Mouse (Mus musculus) hindbrain, embryonic 15.5 days (tissue): ENCODE data around the gene Alad. TPM values are rescaled to one million over a fixed set of nuclear protein-coding genes. Genes with fewer than 3 reads are reported as not detected.

ENCODE experiments used
- ATAC-seq: fragments of 200-750 bp; cut with Nextera tagmentation; 2 replicates; pipeline ENCODE4 v1.8.0; 2017; ENCODE audit warnings: low read depth, moderate number of reproducible peaks, moderate TSS enrichment; ENCODE audit not compliant: low FRiP score
- H3K27ac ChIP-seq: fragments of 300-500 bp; sonication (generic); replicated peaks from 2 replicates; pipeline ENCODE4 v1.5.1; 2015; ENCODE audit warnings: mild to moderate bottlenecking, inconsistent platforms
- H3K27me3 ChIP-seq: fragments of 300-500 bp; sonication (generic); 2 replicates; pipeline ENCODE4 v1.6.1; 2015; ENCODE audit warnings: control low read depth, inconsistent platforms
- H3K36me3 ChIP-seq: fragments of 300-500 bp; sonication (generic); 2 replicates; pipeline ENCODE4 v1.6.1; 2015; ENCODE audit warnings: control low read depth, inconsistent platforms
- H3K4me1 ChIP-seq: fragments of 300-500 bp; sonication (generic); replicated peaks from 2 replicates; pipeline ENCODE4 v1.6.1; 2015; ENCODE audit warnings: control low read depth, inconsistent platforms
- H3K4me2 ChIP-seq: fragments of 300-500 bp; sonication (generic); 2 replicates; pipeline ENCODE4 v1.6.1; 2015; ENCODE audit warnings: moderate library complexity, mild to moderate bottlenecking, inconsistent platforms
- H3K4me3 ChIP-seq: fragments of 300-500 bp; sonication (generic); 2 replicates; pipeline ENCODE4 v1.5.1; 2015; ENCODE audit warnings: mild to moderate bottlenecking, inconsistent platforms
- H3K9ac ChIP-seq: fragments of 300-500 bp; sonication (generic); 2 replicates; pipeline ENCODE4 v1.6.1; 2015; ENCODE audit warnings: inconsistent platforms
- H3K9me3 ChIP-seq: fragments of 300-500 bp; sonication (generic); 2 replicates; pipeline ENCODE4 v1.6.1; 2016; ENCODE audit warnings: control low read depth, inconsistent platforms
- WGBS: fragments of 180-500 bp; shearing (Covaris S2); methylation state at CpG from one replicate; pipeline ENCODE4 v1.1.7; 2015; 5-methylcytosine and 5-hydroxymethylcytosine counted together
- polyA plus RNA-seq: library from polyadenylated mRNA; unstranded; fragments of >200 nt; fragmentation: Nextera tagmentation; extraction: Ambion mirVana; gene quantifications from 2 replicates; pipeline ENCODE4 v1.2.1, GENCODE M21; 2015

The Alad gene
- polyA plus RNA-seq, 1 experiment from 2014 or later, result 75.0 TPM

DNA sequence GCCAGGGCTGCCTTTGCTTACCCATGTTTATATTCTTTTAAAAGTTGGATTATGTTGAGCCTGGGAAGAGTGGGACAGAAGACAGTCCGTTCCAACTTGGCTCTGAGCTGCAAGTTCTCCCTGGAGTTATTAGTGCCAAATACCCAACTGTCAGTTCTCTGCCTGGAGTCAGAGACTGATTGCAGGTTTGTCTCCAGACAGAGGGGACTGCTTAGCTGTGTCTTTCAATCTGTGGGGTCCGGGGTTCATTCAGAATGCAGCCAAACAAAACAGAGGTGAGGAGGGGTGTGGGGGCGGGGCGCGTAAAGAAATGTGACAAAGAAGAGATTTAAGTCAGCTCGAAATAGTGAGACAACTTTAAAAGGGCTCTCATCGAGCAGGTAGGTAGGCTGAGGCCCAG is 18.2 kb downstream of the Alad start:
- H3K9me3 ChIP-seq, result no peaks in the 10 kb centered on the region
- H3K27ac ChIP-seq, result peak overlapping the region; percentile 76
- H3K4me1 ChIP-seq, result peaks cover 12% of the 10 kb centered on the region
- peak overlapping the region; percentile 73 for H3K4me2 ChIP-seq
- H3K27me3 ChIP-seq, result no peaks in the 10 kb centered on the region
- ATAC-seq, result no peak; the same call in 1 of the 2 replicates
- peak overlapping the region; percentile 63 for H3K9ac ChIP-seq
- H3K4me3 ChIP-seq, result peak overlapping the region; percentile 77
- under 1% methylated on average over 7 of the region's 7 CpGs for WGBS
- H3K36me3 ChIP-seq, result peaks cover 16% of the 10 kb centered on the region

DNA sequence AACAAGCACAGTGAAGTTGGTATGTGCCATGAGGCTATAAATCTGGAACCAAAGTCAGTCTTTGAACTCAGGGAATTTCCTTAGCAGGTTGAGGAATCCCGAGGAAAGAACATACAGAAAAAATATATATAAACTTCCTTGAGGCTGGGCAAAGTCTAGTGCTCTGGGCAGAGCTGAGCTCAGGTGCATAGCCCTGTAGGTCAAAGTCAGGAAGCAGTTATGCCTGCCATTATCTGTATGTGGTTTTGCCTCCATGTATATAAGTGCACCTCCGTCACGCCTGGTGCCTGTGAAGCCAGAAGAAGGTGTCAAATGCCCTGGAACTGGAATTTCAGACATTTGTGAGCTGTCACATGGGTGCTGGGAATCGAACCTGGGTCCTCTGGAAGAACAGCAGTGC is 18.9 kb downstream of the Alad start:
- H3K27ac ChIP-seq, result no peak overlapping the region
- H3K9me3 ChIP-seq, result no peaks in the 10 kb centered on the region
- peaks cover 12% of the 10 kb centered on the region for H3K4me1 ChIP-seq
- 88% methylated on average over 4 of the region's 4 CpGs for WGBS
- peak overlapping the region; percentile 73 for H3K4me2 ChIP-seq
- no peak overlapping the region for H3K4me3 ChIP-seq
- H3K9ac ChIP-seq, result no peak overlapping the region
- no peaks in the 10 kb centered on the region for H3K27me3 ChIP-seq
- peaks cover 16% of the 10 kb centered on the region for H3K36me3 ChIP-seq
- ATAC-seq, result no peak

- H3K9ac ChIP-seq, result no peak overlapping the region
- H3K27ac ChIP-seq, result no peak overlapping the region
- H3K4me1 ChIP-seq, result peaks cover 9% of the 10 kb centered on the region
- 0 out of 2 replicates have a peak, but pooled peaks have one; percentile 35 for ATAC-seq
- no peaks in the 10 kb centered on the region for H3K9me3 ChIP-seq
- H3K4me2 ChIP-seq, result no peak overlapping the region
- 70% methylated on average over 8 of the region's 8 CpGs for WGBS
- no peak overlapping the region for H3K4me3 ChIP-seq
- H3K36me3 ChIP-seq, result peaks cover 16% of the 10 kb centered on the region
- no peaks in the 10 kb centered on the region for H3K27me3 ChIP-seq
Observed at GRCm38 (mm10) chr4:62496815-62497214, 22.9 kb downstream of the Alad start.

DNA sequence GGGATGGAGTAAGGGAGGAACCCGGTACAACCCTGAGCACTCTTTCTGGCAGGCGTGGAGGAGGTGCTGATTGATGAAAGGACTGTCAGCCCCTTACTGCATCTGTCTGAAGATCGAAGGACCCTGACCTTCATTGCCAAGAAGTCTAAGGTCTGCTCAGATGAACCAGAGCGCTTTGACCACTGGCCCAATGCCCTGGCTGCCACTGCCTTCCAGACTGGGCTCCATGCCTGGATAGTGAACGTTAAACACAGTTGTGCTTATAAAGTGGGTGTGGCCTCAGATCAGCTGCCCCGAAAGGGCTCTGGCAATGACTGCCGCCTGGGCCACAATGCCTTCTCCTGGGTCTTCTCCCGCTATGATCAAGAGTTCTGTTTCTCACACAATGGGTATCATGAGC is 23.8 kb downstream of the Alad start:
- Histone ChIP-seq H3K4me3 (no peak overlapping the region), H3K36me3 (peaks cover 16% of the 10 kb centered on the region), H3K27ac (no peak overlapping the region), H3K9me3 (no peaks in the 10 kb centered on the region), H3K4me1 (peaks cover 2% of the 10 kb centered on the region), H3K9ac (no peak overlapping the region), H3K27me3 (no peaks in the 10 kb centered on the region), H3K4me2 (no peak overlapping the region)
- no peak for ATAC-seq
- WGBS, result 78% methylated on average over 8 of the region's 8 CpGs

DNA sequence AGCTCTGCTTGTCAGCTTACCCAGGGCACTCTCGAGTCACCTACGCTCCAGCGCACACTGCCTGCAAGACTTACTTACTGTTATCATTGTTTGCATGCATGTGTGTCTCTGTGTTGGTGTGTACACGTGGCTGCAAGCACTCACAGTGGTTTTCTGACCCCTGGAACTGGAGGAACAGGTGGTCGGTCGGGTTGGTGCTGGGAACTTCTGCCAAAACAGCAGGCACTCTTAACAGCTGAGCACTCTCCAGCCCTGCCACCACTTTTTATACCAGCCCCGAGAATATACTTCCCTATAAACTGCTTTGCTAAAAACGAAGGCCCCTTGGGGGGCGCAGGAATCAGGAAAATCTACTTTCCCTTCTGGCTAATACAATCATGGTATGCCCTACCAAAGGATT is 25.5 kb downstream of the Alad start:
- no peak for ATAC-seq
- no peak overlapping the region for H3K9ac ChIP-seq
- 67% methylated on average over 9 of the region's 9 CpGs for WGBS

DNA sequence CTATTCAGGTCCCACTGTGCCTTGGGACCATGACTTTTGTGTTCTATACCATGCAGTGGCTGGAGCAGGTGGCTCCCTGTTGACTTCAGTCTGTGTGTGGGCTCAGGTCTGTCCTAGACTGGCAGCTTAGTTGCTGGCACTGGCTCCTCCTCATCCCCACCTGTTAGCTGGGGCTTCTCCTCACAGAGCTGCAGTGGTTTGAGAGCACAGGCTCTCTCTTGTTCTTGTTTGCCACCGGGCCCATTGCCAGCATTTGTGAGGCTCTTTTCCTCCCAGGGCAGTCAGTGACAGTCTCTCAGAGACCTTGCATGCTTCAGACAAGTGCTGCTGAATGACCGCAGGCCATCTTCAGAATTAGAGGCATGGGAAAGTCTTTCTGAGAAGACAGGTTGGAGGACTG is 27.0 kb downstream of the Alad start:
- H3K27me3 ChIP-seq, result no peaks in the 10 kb centered on the region
- H3K27ac ChIP-seq, result no peak overlapping the region
- no peak overlapping the region for H3K4me3 ChIP-seq
- H3K4me2 ChIP-seq, result no peak overlapping the region
- H3K36me3 ChIP-seq, result 0 out of 2 replicates have a peak, but pooled peaks cover 2% of the 10 kb centered on the region
- H3K9me3 ChIP-seq, result no peaks in the 10 kb centered on the region
- 72% methylated on average over 2 of the region's 2 CpGs for WGBS
- H3K4me1 ChIP-seq, result no peaks in the 10 kb centered on the region
- no peak overlapping the region for H3K9ac ChIP-seq
- no peak for ATAC-seq

More for the DNA sequence above, 25.5 kb downstream of the Alad start:
- Histone ChIP-seq H3K27ac (no peak overlapping the region), H3K9me3 (no peaks in the 10 kb centered on the region), H3K36me3 (peaks cover 12% of the 10 kb centered on the region), H3K27me3 (no peaks in the 10 kb centered on the region), H3K4me1 (no peaks in the 10 kb centered on the region), H3K4me3 (no peak overlapping the region), H3K4me2 (no peak overlapping the region)

- H3K4me3 ChIP-seq, result no peak overlapping the region
- H3K27ac ChIP-seq, result no peak overlapping the region
- H3K4me2 ChIP-seq, result no peak overlapping the region
- H3K9me3 ChIP-seq, result no peaks in the 10 kb centered on the region
- no peak for ATAC-seq
- no peaks in the 10 kb centered on the region for H3K36me3 ChIP-seq
- 74% methylated on average over 2 of the region's 2 CpGs for WGBS
- H3K27me3 ChIP-seq, result no peaks in the 10 kb centered on the region
- no peak overlapping the region for H3K9ac ChIP-seq
- H3K4me1 ChIP-seq, result no peaks in the 10 kb centered on the region
Observed at GRCm38 (mm10) chr4:62487914-62488313, 31.8 kb downstream of the Alad start.

DNA sequence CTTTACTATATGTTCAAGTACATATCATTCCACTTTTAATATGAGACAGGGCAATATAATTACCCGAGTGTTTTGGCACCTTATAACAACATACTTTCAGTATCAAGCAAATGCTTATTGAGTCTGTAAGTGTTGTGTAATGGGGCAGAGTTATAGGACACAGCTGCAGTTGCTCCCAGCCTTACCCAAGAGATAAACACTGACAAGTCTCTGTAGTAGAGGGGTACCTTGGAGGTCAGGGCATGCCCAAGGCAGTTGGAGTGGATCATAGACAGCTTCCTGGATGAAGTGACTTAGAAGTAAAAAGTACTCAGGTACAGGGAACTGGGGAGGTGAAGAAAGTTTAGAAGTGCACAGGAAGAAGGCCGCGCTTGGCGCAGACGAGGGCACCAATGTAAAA is 32.5 kb downstream of the Alad start:
- H3K36me3 ChIP-seq, result no peaks in the 10 kb centered on the region
- no peaks in the 10 kb centered on the region for H3K4me1 ChIP-seq
- no peak overlapping the region for H3K9ac ChIP-seq
- no peaks in the 10 kb centered on the region for H3K9me3 ChIP-seq
- no peak for ATAC-seq
- H3K27ac ChIP-seq, result no peak overlapping the region
- H3K27me3 ChIP-seq, result no peaks in the 10 kb centered on the region
- H3K4me2 ChIP-seq, result no peak overlapping the region
- H3K4me3 ChIP-seq, result no peak overlapping the region
- WGBS, result 92% methylated on average over 5 of the region's 5 CpGs

DNA sequence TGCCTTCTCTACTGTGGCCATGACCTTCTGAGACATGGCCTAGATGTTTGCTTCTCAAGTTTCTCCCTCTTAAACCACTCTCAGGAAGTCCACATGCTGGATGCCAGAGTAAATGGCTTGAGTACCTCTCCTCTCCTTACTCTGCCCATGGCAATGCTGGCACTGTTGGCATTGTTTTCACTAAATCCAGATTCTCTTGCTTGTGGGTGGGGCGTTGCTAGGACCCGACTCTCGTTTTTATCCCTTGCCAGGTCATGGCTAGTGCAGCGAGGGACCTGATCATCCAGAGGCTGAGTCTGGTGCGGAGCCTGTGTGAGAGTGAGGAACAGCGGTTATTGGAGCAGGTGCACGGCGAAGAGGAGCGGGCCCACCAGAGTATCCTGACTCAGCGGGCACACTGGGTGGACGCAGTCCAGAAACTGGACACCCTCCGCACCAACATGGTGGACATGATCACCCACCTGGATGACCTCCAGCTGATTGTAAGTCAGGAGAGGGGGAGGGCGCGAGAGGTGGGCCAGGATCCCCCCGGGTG is 33.5 kb downstream of the Alad start:
- ATAC-seq, result no peak
- Histone ChIP-seq H3K27ac (no peak overlapping the region), H3K4me1 (no peaks in the 10 kb centered on the region), H3K4me3 (no peak overlapping the region), H3K4me2 (no peak overlapping the region), H3K9me3 (no peaks in the 10 kb centered on the region), H3K36me3 (no peaks in the 10 kb centered on the region), H3K27me3 (0 out of 2 replicates have a peak, but pooled peaks cover 4% of the 10 kb centered on the region), H3K9ac (no peak overlapping the region)
- WGBS, result 95% methylated on average over 15 of the region's 15 CpGs

- Histone ChIP-seq H3K27me3 (0 out of 2 replicates have a peak, but pooled peaks cover 4% of the 10 kb centered on the region), H3K4me2 (no peak overlapping the region), H3K36me3 (no peaks in the 10 kb centered on the region), H3K9ac (no peak overlapping the region), H3K4me1 (no peaks in the 10 kb centered on the region), H3K27ac (no peak overlapping the region), H3K9me3 (no peaks in the 10 kb centered on the region), H3K4me3 (no peak overlapping the region)
- no peak for ATAC-seq
- WGBS, result 89% methylated on average over 8 of the region's 8 CpGs
Observed at GRCm38 (mm10) chr4:62485450-62486161, 34.1 kb downstream of the Alad start.

DNA sequence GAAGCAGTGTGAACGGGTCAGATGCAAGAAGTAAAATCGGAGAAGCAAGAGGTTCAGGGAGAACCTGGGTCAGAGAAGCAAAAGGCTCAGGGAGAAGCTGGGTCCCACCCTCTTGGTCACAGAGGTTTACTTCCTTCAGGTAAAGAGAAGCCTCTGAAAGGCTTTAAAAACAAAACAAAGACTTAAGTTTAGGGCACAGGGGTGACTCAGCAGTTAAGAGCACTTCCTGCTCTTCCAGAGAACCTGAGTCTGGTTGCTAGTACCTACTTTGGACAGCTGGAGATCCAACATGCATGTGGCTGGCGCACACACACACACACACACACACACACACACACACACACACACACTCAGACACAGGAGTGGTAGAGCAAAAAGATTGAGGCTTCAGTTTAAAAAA is 34.8 kb downstream of the Alad start:
- no peak overlapping the region for H3K4me2 ChIP-seq
- no peak for ATAC-seq

GRCm38 (mm10) chr4:62480709-62481605 is 38.8 kb downstream of the Alad start:
- Histone ChIP-seq H3K4me2 (no peak overlapping the region), H3K27me3 (peaks cover 24% of the 10 kb centered on the region), H3K9ac (no peak overlapping the region), H3K9me3 (no peaks in the 10 kb centered on the region), H3K36me3 (no peaks in the 10 kb centered on the region), H3K4me3 (no peak overlapping the region), H3K4me1 (peaks cover 11% of the 10 kb centered on the region), H3K27ac (no peak overlapping the region)
- ATAC-seq, result no peak
- WGBS, result 47% methylated on average over 10 of the region's 10 CpGs

More for the DNA sequence above, 34.8 kb downstream of the Alad start:
- no peak overlapping the region for H3K4me3 ChIP-seq
- no peaks in the 10 kb centered on the region for H3K9me3 ChIP-seq
- H3K4me1 ChIP-seq, result peaks cover 3% of the 10 kb centered on the region
- no peak overlapping the region for H3K27ac ChIP-seq
- WGBS, result 76% methylated on average over 3 of the region's 3 CpGs
- no peak overlapping the region for H3K9ac ChIP-seq
- H3K36me3 ChIP-seq, result no peaks in the 10 kb centered on the region
- H3K27me3 ChIP-seq, result 0 out of 2 replicates have a peak, but pooled peaks cover 4% of the 10 kb centered on the region
